Mouse (Mus musculus): ENCODE data around the gene H2-Q7.
"Not testable (repeated sequence)": the region's sequence is repeated elsewhere in the genome, so short reads cannot be mapped to it uniquely, and the experiment has no call there.

DNA sequence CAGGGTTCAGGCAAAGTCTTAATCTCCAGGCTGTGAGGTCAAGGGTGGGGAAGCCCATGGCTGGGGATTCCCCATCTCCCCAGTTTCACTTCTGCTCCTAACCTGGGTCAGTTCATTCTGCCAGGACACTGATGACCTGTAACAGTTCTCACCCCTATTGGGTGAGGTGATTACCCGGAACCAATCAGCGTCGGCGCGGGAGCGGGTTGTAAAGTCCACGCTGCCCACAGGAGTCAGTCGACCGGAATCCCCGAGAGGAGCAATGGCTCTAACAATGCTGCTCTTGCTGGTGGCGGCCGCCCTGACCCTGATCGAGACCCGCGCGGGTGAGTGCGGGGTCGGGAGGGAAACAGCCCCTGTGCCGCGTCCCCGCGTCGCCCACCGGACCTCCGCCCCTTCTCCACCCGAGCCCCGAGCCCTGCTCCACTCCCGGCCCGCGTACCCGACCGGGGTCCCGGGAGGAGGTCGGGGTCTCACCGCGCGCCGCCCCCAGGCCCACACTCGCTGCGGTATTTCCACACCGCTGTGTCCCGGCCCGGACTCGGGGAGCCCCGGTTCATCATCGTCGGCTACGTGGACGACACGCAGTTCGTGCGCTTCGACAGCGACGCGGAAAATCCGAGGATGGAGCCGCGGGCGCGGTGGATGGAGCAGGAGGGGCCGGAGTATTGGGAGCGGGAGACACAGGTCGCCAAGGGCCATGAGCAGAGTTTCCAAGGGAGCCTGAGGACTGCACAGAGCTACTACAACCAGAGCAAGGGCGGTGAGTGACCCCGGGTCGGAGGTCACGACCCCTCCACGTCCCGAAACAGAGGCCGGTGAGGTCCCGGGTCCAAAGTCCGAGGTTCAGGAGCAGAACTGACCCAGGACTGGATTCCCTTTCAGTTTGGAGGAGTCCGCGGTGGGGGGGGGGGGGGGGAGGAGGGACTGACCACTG, 44.8 kb upstream of the H2-Q7 start:
- not testable (repeated sequence) for TF ChIP-seq POLR2A (IDR thresholded peaks at IDR 0.05; ENCODE audit: control insufficient read depth, extremely low read depth, insufficient read depth, low read length, poor library complexity); CTCF (IDR thresholded peaks at IDR 0.05; ENCODE audit: borderline replicate concordance, control insufficient read depth, extremely low read depth, insufficient read depth, low read length, poor library complexity)

Measured in thymus, adult 2 months (tissue).